Mouse (Mus musculus) thymus, postnatal 14 days (tissue): ENCODE results near the gene Sgk1.

Source experiments
- DNase-seq: peaks from one replicate; pipeline ENCODE4 v3.0.0; 2021

The Sgk1 gene

GRCm38 (mm10) chr10:21918750-21919145, 36.8 kb downstream of the Sgk1 start:
- no peak for DNase-seq

- DNase-seq = no peak
These were observed 38.6 kb downstream of the Sgk1 start for GRCm38 (mm10) chr10:21920611-21921010.

- DNase-seq = no peak
These were observed 40.8 kb downstream of the Sgk1 start for GRCm38 (mm10) chr10:21922716-21923350.

GRCm38 (mm10) chr10:21923495-21923952, 41.5 kb downstream of the Sgk1 start:
- DNase-seq = no peak

- no peak for DNase-seq
These were observed 42.2 kb downstream of the Sgk1 start for GRCm38 (mm10) chr10:21924051-21924720.

- no peak for DNase-seq
These were observed 45.0 kb downstream of the Sgk1 start for GRCm38 (mm10) chr10:21926941-21927340.

GRCm38 (mm10) chr10:21930781-21931380, 48.9 kb downstream of the Sgk1 start:
- DNase-seq = no peak

GRCm38 (mm10) chr10:21932791-21933190, 50.8 kb downstream of the Sgk1 start:
- DNase-seq = no peak

- no peak for DNase-seq
These were observed 52.8 kb downstream of the Sgk1 start for GRCm38 (mm10) chr10:21934826-21935225.

GRCm38 (mm10) chr10:21936513-21937221, 54.7 kb downstream of the Sgk1 start:
- DNase-seq = no peak

GRCm38 (mm10) chr10:21937222-21937605, 55.2 kb downstream of the Sgk1 start:
- no peak for DNase-seq

GRCm38 (mm10) chr10:21938166-21938565, 56.2 kb downstream of the Sgk1 start:
- no peak for DNase-seq

GRCm38 (mm10) chr10:21941235-21941634, 59.3 kb downstream of the Sgk1 start:
- no peak for DNase-seq

- DNase-seq = no peak
These were observed 61.2 kb downstream of the Sgk1 start for GRCm38 (mm10) chr10:21943145-21943700.

GRCm38 (mm10) chr10:21945195-21945594, 63.2 kb downstream of the Sgk1 start:
- no peak for DNase-seq

GRCm38 (mm10) chr10:21946751-21947351, 64.9 kb downstream of the Sgk1 start:
- DNase-seq = no peak

- no peak for DNase-seq
These were observed 70.5 kb downstream of the Sgk1 start for GRCm38 (mm10) chr10:21952520-21952919.

- DNase-seq = no peak
These were observed 79.1 kb downstream of the Sgk1 start for GRCm38 (mm10) chr10:21961111-21961510.

GRCm38 (mm10) chr10:21963005-21963404, 81.0 kb downstream of the Sgk1 start:
- DNase-seq = no peak

- no peak for DNase-seq
These were observed 91.7 kb downstream of the Sgk1 start for GRCm38 (mm10) chr10:21973676-21974075.

GRCm38 (mm10) chr10:21974801-21975200, 92.8 kb downstream of the Sgk1 start:
- no peak for DNase-seq

- DNase-seq = peak; percentile 53
These were observed 93.4 kb downstream of the Sgk1 start for GRCm38 (mm10) chr10:21975384-21975783.

- peak; percentile 59 for DNase-seq
These were observed 94.3 kb downstream of the Sgk1 start for GRCm38 (mm10) chr10:21976253-21976652.
